Mouse (Mus musculus): ENCODE results near the gene Wfdc21. TPM values are rescaled to one million over a fixed set of nuclear protein-coding genes. Genes with fewer than 3 reads are reported as not detected.

The Wfdc21 gene
- total and polyA plus RNA-seq, 2 experiments from 2014 or later = not detected

DNA sequence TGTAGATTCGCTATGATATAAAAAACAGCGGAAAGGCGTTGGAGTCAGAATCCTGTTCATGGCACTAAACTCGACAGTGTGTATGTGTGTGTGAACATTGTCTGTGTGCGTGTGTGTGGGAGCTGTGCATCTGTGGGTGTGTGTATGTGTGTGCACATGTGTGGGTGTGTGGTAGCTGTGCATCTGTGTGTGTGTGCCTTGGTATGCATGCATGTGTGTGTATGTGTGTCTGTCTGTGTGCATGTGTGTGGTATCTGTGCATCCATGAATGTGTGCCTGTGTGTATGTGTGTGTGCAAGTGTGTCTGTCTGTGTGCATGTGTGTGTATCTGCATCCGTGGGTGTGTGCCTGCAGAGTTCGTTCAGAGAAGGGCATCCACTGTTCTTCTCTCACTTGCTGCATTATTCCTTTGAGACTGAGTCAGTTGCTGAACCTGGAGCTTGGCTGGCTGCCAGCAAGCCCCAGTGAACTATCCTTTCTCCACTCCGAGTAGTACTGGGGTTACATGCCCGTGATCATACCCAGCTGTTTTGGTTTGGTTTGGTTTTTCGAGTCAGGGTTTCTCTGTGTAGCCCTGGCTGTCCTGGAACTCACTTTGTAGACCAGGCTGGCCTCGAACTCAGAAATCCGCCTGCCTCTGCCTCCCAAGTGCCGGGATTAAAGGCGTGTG lies 37.3 kb downstream of the Wfdc21 start:
- Histone ChIP-seq H3K27ac (ENCODE audit: low read depth, low read length) (no peak overlapping the region), H3K4me1 (ENCODE audit: insufficient read depth, low read length) (no peaks in the 10 kb centered on the region), H3K36me3 (ENCODE audit: insufficient read depth, low read length) (peaks cover 45% of the 10 kb centered on the region), H3K27me3 (ENCODE audit: insufficient read depth, low read length) (no peaks in the 10 kb centered on the region), H3K4me3 (ENCODE audit: low read depth, low read length) (no peak overlapping the region), H3K9me3 (ENCODE audit: low read length) (no peaks in the 10 kb centered on the region), H3K4me2 (ENCODE audit: low read depth, low read length, poor library complexity, severe bottlenecking) (no peak overlapping the region), H3K9ac (replicated peaks; ENCODE audit: low read length, poor library complexity, severe bottlenecking) (no peak overlapping the region)
- TF ChIP-seq CTCF (IDR thresholded peaks at IDR 0.05) = no peak
- no peak for DNase-seq (ENCODE audit: low spot score)
- ATAC-seq (ENCODE audit: low FRiP score) = no peak
- WGBS = 82% methylated on average over 12 of the region's 14 CpGs

DNA sequence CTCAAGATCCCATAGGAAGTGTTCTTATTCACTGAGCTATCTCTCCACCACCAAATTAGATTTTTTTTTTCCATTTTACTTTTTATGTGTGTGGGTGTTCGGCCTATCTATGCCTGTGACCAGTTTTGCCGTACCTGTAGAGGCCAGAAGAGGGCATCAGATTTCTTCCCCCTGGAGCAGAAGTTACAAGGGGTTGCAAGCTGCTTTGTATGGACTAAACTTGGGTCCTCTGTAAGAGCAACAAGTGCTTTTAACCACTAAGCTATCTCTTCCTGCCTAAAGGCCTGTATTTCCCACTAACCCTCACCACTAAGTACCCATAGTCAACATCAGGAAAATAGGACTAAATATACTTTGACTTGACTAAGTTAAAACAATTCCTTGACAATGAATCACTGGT lies 37.9 kb downstream of the Wfdc21 start:
- Histone ChIP-seq H3K9ac (replicated peaks; ENCODE audit: low read length, poor library complexity, severe bottlenecking) (no peak overlapping the region), H3K27me3 (ENCODE audit: insufficient read depth, low read length) (no peaks in the 10 kb centered on the region), H3K27ac (ENCODE audit: low read depth, low read length) (no peak overlapping the region), H3K9me3 (ENCODE audit: low read length) (no peaks in the 10 kb centered on the region), H3K4me2 (ENCODE audit: low read depth, low read length, poor library complexity, severe bottlenecking) (no peak overlapping the region), H3K4me1 (ENCODE audit: insufficient read depth, low read length) (no peaks in the 10 kb centered on the region), H3K36me3 (ENCODE audit: insufficient read depth, low read length) (peaks cover 39% of the 10 kb centered on the region), H3K4me3 (ENCODE audit: low read depth, low read length) (no peak overlapping the region)
- ATAC-seq (ENCODE audit: low FRiP score) (no peak), DNase-seq (ENCODE audit: low spot score) (no peak)
- WGBS = 86% methylated on average over 2 of the region's 2 CpGs
- TF ChIP-seq CTCF (IDR thresholded peaks at IDR 0.05) = peak; percentile 46

- Histone ChIP-seq H3K4me1 (ENCODE audit: insufficient read depth, low read length) (no peaks in the 10 kb centered on the region), H3K9me3 (ENCODE audit: low read length) (no peaks in the 10 kb centered on the region), H3K27me3 (ENCODE audit: insufficient read depth, low read length) (no peaks in the 10 kb centered on the region), H3K9ac (replicated peaks; ENCODE audit: low read length, poor library complexity, severe bottlenecking) (no peak overlapping the region), H3K4me3 (ENCODE audit: low read depth, low read length) (no peak overlapping the region), H3K36me3 (ENCODE audit: insufficient read depth, low read length) (peaks cover 32% of the 10 kb centered on the region), H3K27ac (ENCODE audit: low read depth, low read length) (no peak overlapping the region), H3K4me2 (ENCODE audit: low read depth, low read length, poor library complexity, severe bottlenecking) (no peak overlapping the region)
- ATAC-seq (ENCODE audit: low FRiP score) = peak; percentile 47; the same call in 1 of the 2 replicates
- TF ChIP-seq CTCF (IDR thresholded peaks at IDR 0.05) = peak; percentile 92
- DNase-seq (ENCODE audit: low spot score) = peak; percentile 86
- 10% methylated on average over 2 of the region's 2 CpGs for WGBS
These were observed 38.6 kb downstream of the Wfdc21 start for GRCm38 (mm10) chr11:83785366-83785765.

- Histone ChIP-seq H3K27ac (ENCODE audit: low read depth, low read length) (no peak overlapping the region), H3K36me3 (ENCODE audit: insufficient read depth, low read length) (peaks cover 17% of the 10 kb centered on the region; the same call in 1 of the 2 replicates), H3K4me2 (ENCODE audit: low read depth, low read length, poor library complexity, severe bottlenecking) (no peak overlapping the region), H3K4me3 (ENCODE audit: low read depth, low read length) (no peak overlapping the region), H3K9ac (replicated peaks; ENCODE audit: low read length, poor library complexity, severe bottlenecking) (no peak overlapping the region), H3K4me1 (ENCODE audit: insufficient read depth, low read length) (no peaks in the 10 kb centered on the region), H3K27me3 (ENCODE audit: insufficient read depth, low read length) (no peaks in the 10 kb centered on the region), H3K9me3 (ENCODE audit: low read length) (no peaks in the 10 kb centered on the region)
- ATAC-seq (ENCODE audit: low FRiP score) (no peak), DNase-seq (ENCODE audit: low spot score) (no peak)
- 87% methylated on average over 4 of the region's 4 CpGs for WGBS
- TF ChIP-seq CTCF (IDR thresholded peaks at IDR 0.05) = no peak
These were observed 40.1 kb downstream of the Wfdc21 start for GRCm38 (mm10) chr11:83786835-83787234.

- DNase-seq (ENCODE audit: low spot score) (no peak), ATAC-seq (ENCODE audit: low FRiP score) (no peak)
- H3K27me3 ChIP-seq (ENCODE audit: insufficient read depth, low read length) = no peaks in the 10 kb centered on the region
- no peak overlapping the region for H3K4me3 ChIP-seq (ENCODE audit: low read depth, low read length)
- no peak for TF ChIP-seq CTCF (IDR thresholded peaks at IDR 0.05)
- no peak overlapping the region for H3K9ac ChIP-seq (replicated peaks; ENCODE audit: low read length, poor library complexity, severe bottlenecking)
- H3K4me2 ChIP-seq (ENCODE audit: low read depth, low read length, poor library complexity, severe bottlenecking) = no peak overlapping the region
- no peaks in the 10 kb centered on the region for H3K4me1 ChIP-seq (ENCODE audit: insufficient read depth, low read length)
- H3K9me3 ChIP-seq (ENCODE audit: low read length) = no peaks in the 10 kb centered on the region
- 0 out of 2 replicates have a peak, but pooled peaks cover 13% of the 10 kb centered on the region for H3K36me3 ChIP-seq (ENCODE audit: insufficient read depth, low read length)
- 79% methylated on average over 15 of the region's 15 CpGs for WGBS
- H3K27ac ChIP-seq (ENCODE audit: low read depth, low read length) = no peak overlapping the region
These were observed 40.8 kb downstream of the Wfdc21 start for GRCm38 (mm10) chr11:83787401-83788021.

DNA sequence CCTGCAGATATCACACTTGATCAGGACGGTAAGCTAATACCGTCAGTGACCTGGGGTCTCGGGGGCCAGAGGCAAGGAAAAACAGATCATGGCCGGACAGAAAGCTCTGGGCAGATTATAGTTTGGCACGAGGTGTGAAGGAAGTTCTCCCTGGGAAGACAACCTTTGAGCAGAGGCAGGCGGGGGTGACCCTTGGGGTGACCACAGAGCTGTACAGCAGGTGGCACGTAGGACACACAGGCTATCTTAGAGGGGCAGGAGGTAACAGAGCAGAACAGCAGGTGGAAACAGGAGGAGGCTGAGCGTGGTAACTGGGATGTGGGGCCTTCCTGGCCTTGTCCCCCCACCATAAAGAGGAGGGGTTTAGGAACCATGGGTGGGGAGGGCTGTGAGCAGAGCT lies 41.6 kb downstream of the Wfdc21 start:
- Histone ChIP-seq H3K9me3 (ENCODE audit: low read length) (no peaks in the 10 kb centered on the region), H3K27ac (ENCODE audit: low read depth, low read length) (no peak overlapping the region), H3K27me3 (ENCODE audit: insufficient read depth, low read length) (no peaks in the 10 kb centered on the region), H3K9ac (replicated peaks; ENCODE audit: low read length, poor library complexity, severe bottlenecking) (no peak overlapping the region), H3K4me3 (ENCODE audit: low read depth, low read length) (no peak overlapping the region), H3K4me1 (ENCODE audit: insufficient read depth, low read length) (no peaks in the 10 kb centered on the region), H3K4me2 (ENCODE audit: low read depth, low read length, poor library complexity, severe bottlenecking) (no peak overlapping the region), H3K36me3 (ENCODE audit: insufficient read depth, low read length) (0 out of 2 replicates have a peak, but pooled peaks cover 8% of the 10 kb centered on the region)
- TF ChIP-seq CTCF (IDR thresholded peaks at IDR 0.05) = no peak
- 71% methylated on average over 8 of the region's 8 CpGs for WGBS
- DNase-seq (ENCODE audit: low spot score) = no peak
- no peak for ATAC-seq (ENCODE audit: low FRiP score)

All from midbrain, postnatal 0 days (tissue).